Mouse (Mus musculus): ENCODE measurements around the gene Wdr45.

Gene Wdr45

DNA sequence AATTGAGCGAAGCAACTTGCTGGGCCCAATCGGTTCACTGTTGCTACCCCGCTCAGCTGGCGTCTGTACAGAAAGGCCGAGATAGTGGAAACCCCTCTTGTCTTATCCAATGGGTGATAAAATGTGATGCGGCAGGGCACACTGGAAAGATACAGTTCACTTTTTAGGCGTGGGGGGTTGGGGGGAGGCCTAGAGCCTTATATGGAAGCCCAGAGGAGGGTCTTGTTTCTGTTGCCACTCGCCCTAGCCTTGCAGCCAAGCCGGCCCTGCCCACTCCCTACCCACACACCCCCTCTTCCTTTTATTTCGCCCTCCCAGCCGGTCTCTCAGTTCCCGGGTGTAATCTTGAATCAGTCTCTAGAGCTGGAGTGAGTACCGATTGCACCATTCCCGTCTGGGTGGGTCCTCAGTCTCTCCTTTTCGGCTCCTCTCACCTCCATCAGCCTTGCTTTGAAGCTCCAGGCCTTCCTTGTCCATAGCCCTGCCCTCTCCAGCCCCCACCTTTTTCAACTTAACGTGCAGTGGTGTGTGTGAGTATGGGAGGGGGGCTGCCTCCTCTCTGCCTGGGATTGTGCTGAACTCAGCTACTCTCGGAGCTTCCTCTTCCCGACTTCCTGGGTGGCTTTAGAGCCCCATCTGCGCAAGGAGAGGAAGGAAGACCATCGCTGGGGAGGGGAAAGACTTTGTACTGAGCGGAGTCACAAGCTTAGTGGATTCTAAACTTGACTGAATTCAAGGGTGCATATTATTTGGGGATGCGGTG is 49.7 kb downstream of the Wdr45 start:
- no peak for DNase-seq (ENCODE audit: low read depth, low spot score)

DNA sequence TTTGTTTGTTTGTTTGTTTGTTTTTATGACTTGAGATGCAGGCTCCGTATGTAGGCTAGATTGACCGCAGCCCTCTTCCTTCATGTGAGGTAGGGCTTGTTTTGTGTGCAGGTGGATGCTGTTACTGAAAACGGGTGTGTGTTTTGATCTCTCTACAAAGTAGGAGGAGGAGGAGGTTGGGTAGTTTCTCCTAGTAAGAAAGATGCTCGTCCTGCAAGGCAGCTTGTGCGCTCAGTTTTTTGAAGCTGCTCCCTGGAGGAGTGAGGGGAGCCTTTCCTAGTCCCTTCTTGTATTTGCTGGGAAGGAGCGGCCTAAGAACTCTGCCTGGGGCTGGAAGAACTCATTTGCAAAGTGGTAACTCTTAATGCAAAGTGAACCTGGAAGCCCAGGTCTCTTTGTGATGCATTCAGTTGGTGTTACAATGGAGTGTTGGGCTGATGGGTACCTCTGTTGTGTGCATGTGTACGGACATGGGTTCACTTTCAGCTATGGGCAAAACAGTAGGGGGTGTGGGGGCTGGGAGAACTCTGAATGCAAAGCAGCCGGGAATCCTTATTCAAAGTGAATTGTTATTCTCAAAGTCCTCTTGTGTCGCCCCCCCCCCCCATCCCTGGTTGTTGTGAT is 50.6 kb downstream of the Wdr45 start:
- DNase-seq (ENCODE audit: low read depth, low spot score), result no peak

DNA sequence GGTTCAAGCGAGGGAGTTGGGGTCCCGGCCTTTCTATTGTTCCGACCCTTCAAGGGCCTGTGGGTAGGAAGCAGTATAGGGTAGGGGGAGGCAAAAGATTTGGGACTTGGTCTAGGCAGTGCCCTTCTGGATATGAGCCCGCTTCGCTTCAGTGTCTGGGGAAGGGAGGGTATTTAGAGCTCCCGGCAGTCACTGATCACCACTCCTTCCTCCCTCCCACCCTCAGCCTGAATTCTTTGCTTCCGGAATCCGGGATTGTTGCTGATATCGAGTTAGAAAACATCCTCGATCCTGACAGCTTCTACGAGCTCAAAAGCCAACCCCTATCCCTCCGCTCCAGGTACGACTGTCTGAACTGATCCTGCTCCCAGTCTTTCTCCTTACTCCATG is 51.1 kb downstream of the Wdr45 start:
- DNase-seq (ENCODE audit: low read depth, low spot score), result no peak

DNA sequence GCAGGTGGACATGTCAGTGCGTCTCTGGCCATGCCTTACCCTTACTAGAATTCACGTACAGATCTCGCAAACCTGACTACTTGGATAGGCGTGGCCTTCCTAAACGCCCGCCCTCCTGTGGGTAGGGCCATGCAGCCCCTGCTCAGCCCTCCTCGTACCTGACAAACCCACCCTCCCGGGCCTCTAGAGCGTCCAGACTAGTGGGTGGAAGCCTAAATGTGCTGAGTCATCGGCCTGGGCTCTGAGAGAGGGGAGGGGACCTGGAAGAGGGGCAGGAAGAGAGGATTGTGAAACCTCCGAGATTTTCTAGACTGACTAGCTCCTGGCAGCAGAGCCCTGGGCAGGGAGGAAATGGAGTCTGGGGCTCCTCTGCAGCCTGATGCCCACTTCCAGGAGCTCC is 51.6 kb downstream of the Wdr45 start:
- DNase-seq (ENCODE audit: low read depth, low spot score), result no peak

DNA sequence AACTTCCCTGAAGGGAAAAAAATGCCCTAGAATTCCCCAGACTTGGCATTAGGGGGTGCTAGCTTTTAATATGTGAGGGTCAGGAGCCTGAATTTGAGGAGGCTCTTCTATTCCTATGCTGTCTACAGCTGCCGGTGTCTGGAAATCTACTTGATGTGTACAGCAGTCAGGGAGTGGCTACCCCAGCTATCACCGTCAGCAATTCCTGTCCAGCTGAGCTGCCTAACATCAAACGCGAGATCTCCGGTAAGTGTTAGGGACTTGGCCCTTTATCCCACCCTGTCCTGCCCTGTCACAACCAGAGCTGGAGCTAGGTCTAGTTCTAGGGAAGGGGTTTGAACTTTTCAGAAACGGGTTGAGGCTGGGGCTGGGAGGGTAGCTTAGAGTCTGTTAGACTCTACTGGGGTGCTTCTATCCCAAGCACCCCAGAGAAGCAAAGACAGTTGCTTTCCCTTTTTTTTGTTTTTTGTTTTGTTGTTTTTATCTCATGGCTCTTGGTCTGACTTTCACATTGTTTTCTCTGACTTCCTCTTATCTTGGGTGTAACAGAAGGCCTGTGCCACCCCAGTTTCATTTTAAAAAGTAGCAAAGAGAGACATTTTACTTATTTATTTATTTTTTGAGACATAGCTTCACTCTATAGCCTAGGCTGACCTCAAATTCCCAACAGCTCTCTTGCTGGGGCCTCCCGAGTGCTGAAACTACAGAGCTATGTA is 55.3 kb downstream of the Wdr45 start:
- DNase-seq (ENCODE audit: low read depth, low spot score), result no peak

DNA sequence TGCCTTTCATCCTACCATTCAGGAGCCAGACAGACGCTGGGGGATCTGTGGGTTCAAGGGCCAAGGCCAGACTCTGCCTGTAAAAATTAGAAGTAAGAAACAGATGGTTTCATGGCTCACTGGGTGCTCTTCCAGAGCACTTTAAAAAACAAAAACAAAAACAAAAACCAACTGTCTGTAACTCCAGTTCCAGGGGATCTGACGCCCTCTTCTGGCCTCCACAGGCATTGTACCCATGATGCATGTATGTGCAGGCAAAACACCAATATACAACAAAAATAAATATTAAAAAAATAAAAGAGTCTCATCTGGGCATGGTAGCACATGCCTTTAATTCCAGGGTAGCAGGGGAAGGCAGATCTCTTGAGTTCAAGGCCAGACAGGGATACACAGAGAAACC is 58.6 kb downstream of the Wdr45 start:
- DNase-seq (ENCODE audit: low read depth, low spot score), result no peak

DNA sequence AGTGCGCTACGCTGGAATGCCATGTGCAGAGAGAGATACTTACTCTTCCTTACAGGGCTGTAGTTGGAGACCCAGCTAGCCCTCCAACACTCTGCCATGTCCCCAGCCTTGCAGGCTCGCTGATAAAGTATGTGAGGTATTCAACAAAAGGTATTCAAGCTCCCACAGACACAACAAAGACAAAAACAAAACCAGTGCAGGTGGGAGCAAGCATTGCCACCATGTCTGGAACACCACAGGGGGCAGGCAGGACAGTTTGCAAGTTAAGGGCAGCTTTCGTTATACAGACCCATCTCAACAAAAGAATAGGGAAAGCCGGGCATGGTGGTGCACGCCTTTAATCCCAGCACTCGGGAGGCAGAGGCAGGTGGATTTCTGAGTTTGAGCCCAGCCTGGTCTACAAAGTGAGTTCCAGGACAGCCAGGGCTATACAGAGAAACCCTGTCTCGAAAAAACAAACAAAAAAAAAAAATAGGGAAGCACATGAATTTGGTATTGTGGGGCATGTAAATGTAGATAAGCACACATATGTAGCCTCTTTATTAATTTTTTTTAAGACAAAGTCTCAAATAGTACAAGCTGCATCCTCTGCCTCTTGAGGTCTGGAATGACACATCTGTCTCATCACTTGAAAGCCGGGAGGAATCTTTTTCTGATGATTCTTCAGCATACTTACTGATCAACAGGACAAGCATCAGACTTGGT is 61.5 kb downstream of the Wdr45 start:
- DNase-seq (ENCODE audit: low read depth, low spot score), result no peak

DNA sequence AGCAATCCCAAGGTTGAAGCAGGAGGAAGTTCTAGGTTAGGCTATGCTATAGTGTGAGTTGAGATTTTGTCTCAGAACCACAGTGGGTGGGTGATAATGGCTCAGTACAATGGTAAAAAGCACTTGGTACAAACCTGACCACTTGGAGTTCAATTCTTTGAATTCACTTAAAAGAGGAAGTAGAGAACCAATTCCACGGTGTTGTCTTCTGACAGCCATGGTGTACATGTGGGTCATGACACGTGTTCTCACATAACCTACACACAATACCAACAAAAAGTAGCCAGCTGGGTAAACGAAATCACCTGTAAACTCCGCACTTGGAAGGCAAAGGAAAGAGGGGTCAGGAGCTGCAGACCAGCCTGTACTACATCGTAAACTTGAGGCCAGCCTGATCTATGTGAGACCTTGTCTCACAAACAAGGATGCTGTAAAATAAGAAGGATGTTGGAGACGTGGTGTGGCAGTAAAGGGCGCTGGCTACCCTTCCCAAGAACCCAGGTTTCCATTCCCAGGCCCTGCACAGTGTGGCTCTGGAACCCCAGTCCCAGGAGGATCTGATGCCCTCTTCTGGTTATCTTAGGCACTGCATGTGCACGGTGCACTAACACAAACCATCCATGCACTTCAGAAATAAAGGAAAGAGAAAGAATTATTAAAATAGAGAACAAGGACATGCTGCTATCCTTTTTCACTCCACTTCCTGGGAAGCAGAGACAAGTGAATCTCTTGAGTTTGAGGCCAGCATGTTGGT is 62.4 kb downstream of the Wdr45 start:
- no peak for DNase-seq (ENCODE audit: low read depth, low spot score)

Data from retina, adult 2 months (tissue).